Mouse (Mus musculus) MEL (cell line): Measurements from ENCODE around the gene Stard10. TPM values are rescaled to one million over a fixed set of nuclear protein-coding genes. Genes with fewer than 3 reads are reported as not detected.
A peak's percentile ranks its signal among the peaks of the same experiment; 100 is the strongest.

Experiments
- DNase-seq: peaks from one replicate; pipeline ENCODE4 v3.0.0; 2011; ENCODE audit warnings: low read depth, low spot score
- H3K27ac ChIP-seq: 2 replicates; pipeline ENCODE4 v1.5.1; 2012; ENCODE audit warnings: low read depth, mild to moderate bottlenecking, control low read depth, low read length, moderate library complexity; ENCODE audit not compliant: control insufficient read depth
- H3K27me3 ChIP-seq, 2 experiments: fragments of 150-350 bp in 1 of 2; sonication (generic) in 1 of 2; 2 replicates each; pipeline ENCODE4 v1.6.1; 2012; ENCODE audit warnings: low read length in 2 of 2, mild to moderate bottlenecking in 2 of 2, improper control_type of control experiment in 1 of 2, moderate library complexity in 1 of 2; ENCODE audit not compliant: insufficient read depth in 2 of 2, control insufficient read depth in 1 of 2
- H3K36me3 ChIP-seq, 2 experiments: 2 replicates each; pipeline ENCODE4 v1.6.1; 2012 to 2014; ENCODE audit warnings: low read length in 2 of 2, improper control_type of control experiment in 1 of 2, inconsistent platforms in 1 of 2, mild to moderate bottlenecking in 1 of 2; ENCODE audit not compliant: insufficient read depth in 2 of 2, control insufficient read depth in 1 of 2
- H3K4me1 ChIP-seq, 2 experiments: fragments of 150-350 bp in 1 of 2; sonication (generic) in 1 of 2; 2 replicates each; pipeline ENCODE4 v1.6.1; 2012; ENCODE audit warnings: low read length in 2 of 2, improper control_type of control experiment in 1 of 2, mild to moderate bottlenecking in 1 of 2; ENCODE audit not compliant: insufficient read depth in 2 of 2, control insufficient read depth in 1 of 2
- H3K4me3 ChIP-seq, 2 experiments: fragments of 150-350 bp in 1 of 2; sonication (generic) in 1 of 2; 2 replicates each; pipeline ENCODE4 v1.5.1; 2012; ENCODE audit warnings: low read depth in 2 of 2, low read length in 2 of 2, mild to moderate bottlenecking in 2 of 2, moderate library complexity in 2 of 2, control low read depth in 1 of 2, improper control_type of control experiment in 1 of 2; ENCODE audit not compliant: control insufficient read depth in 1 of 2, insufficient read depth in 1 of 2
- H3K79me2 ChIP-seq: 2 replicates; pipeline ENCODE4 v1.6.1; 2012; ENCODE audit warnings: mild to moderate bottlenecking, low read length, moderate library complexity; ENCODE audit not compliant: control insufficient read depth, poor library complexity, insufficient read depth
- H3K9ac ChIP-seq: 2 replicates; pipeline ENCODE4 v1.6.1; 2012; ENCODE audit warnings: low read depth, mild to moderate bottlenecking, control low read depth, low read length, moderate library complexity; ENCODE audit not compliant: control insufficient read depth, poor library complexity, severe bottlenecking
- H3K9me3 ChIP-seq: fragments of 150-350 bp; sonication (generic); replicated peaks from 2 replicates; pipeline ENCODE4 v1.6.1; 2012; ENCODE audit warnings: mild to moderate bottlenecking, low read length, improper control_type of control experiment, moderate library complexity; ENCODE audit not compliant: insufficient read depth
- CHD1 ChIP-seq: IDR thresholded peaks from 2 replicates; pipeline ENCODE4 v1.6.1; 2012; ENCODE audit warnings: low read depth, mild to moderate bottlenecking, inconsistent platforms, low read length, improper control_type of control experiment
- CHD2 ChIP-seq: IDR thresholded peaks from 2 replicates; pipeline ENCODE4 v1.6.1; 2011; ENCODE audit warnings: low read length, improper control_type of control experiment
- CTCF ChIP-seq, 3 experiments: IDR thresholded peaks in 2 of 3; conservative IDR thresholded peaks in 1 of 3; 2 replicates each; pipeline ENCODE4 v1.5.1; 2011 to 2012; ENCODE audit warnings: low read length in 3 of 3, low read depth in 2 of 3, mild to moderate bottlenecking in 2 of 3, improper control_type of control experiment in 1 of 3, inconsistent platforms in 1 of 3, mixed read lengths in 1 of 3, moderate library complexity in 1 of 3; ENCODE audit not compliant: control insufficient read depth in 1 of 3, insufficient read depth in 1 of 3, poor library complexity in 1 of 3, severe bottlenecking in 1 of 3
- E2F4 ChIP-seq: IDR thresholded peaks from 2 replicates; pipeline ENCODE4 v1.6.1; 2011; ENCODE audit warnings: low read depth, low read length, improper control_type of control experiment, borderline replicate concordance
- ELF1 ChIP-seq: IDR thresholded peaks from 2 replicates; pipeline ENCODE4 v1.6.1; 2014; ENCODE audit warnings: low read depth, mild to moderate bottlenecking, inconsistent platforms, low read length, improper control_type of control experiment, moderate library complexity
- HCFC1 ChIP-seq: IDR thresholded peaks from 2 replicates; pipeline ENCODE4 v1.6.1; 2012; ENCODE audit warnings: low read depth, mild to moderate bottlenecking, inconsistent platforms, low read length, improper control_type of control experiment, moderate library complexity
- JUND ChIP-seq: IDR thresholded peaks from 2 replicates; pipeline ENCODE4 v1.6.1; 2011; ENCODE audit warnings: low read depth, mild to moderate bottlenecking, improper control_type of control experiment, low read length
- KAT2A ChIP-seq: conservative IDR thresholded peaks from 2 replicates; pipeline ENCODE4 v1.6.1; 2012; ENCODE audit warnings: low read depth, low read length, improper control_type of control experiment, inconsistent platforms
- MAFK ChIP-seq: IDR thresholded peaks from 2 replicates; pipeline ENCODE4 v1.6.1; 2011; ENCODE audit warnings: low read depth, mild to moderate bottlenecking, low read length, improper control_type of control experiment, borderline replicate concordance
- MYB ChIP-seq: IDR thresholded peaks from 2 replicates; pipeline ENCODE4 v1.6.1; 2011; ENCODE audit warnings: mild to moderate bottlenecking, low read depth, low read length, improper control_type of control experiment
- NELFE ChIP-seq: IDR thresholded peaks from 2 replicates; pipeline ENCODE4 v1.6.1; 2011; ENCODE audit warnings: low read depth, low read length, improper control_type of control experiment
- POLR2A ChIP-seq, 2 experiments: IDR thresholded peaks; 2 replicates each; pipeline ENCODE4 v1.6.1; 2011 to 2012; ENCODE audit warnings: low read length in 2 of 2, mild to moderate bottlenecking in 2 of 2, control low read depth in 1 of 2, improper control_type of control experiment in 1 of 2, low read depth in 1 of 2, moderate library complexity in 1 of 2; ENCODE audit not compliant: control insufficient read depth in 1 of 2, insufficient read depth in 1 of 2, poor library complexity in 1 of 2
- POLR2AphosphoS5 ChIP-seq: IDR thresholded peaks from 2 replicates; pipeline ENCODE4 v1.6.1; 2012; ENCODE audit warnings: low read depth, borderline replicate concordance, mild to moderate bottlenecking, inconsistent platforms, low read length, moderate library complexity, mixed read lengths
- RAD21 ChIP-seq: IDR thresholded peaks from 2 replicates; pipeline ENCODE4 v1.6.1; 2011; ENCODE audit warnings: mild to moderate bottlenecking, low read depth, low read length, improper control_type of control experiment
- SMC3 ChIP-seq: IDR thresholded peaks from 2 replicates; pipeline ENCODE4 v1.6.1; 2011; ENCODE audit warnings: low read depth, low read length, improper control_type of control experiment
- TAL1 ChIP-seq: IDR thresholded peaks from 2 replicates; pipeline ENCODE4 v1.6.1; 2012; ENCODE audit warnings: mild to moderate bottlenecking, inconsistent platforms, low read length, moderate library complexity, mixed read lengths
- TBP ChIP-seq: IDR thresholded peaks from 2 replicates; pipeline ENCODE4 v1.8.0; 2011; ENCODE audit warnings: low read depth, low read length, improper control_type of control experiment
- UBTF ChIP-seq: IDR thresholded peaks from 2 replicates; pipeline ENCODE4 v1.6.1; 2012; ENCODE audit warnings: low read depth, mild to moderate bottlenecking, inconsistent platforms, low read length, improper control_type of control experiment, moderate library complexity, borderline replicate concordance; ENCODE audit not compliant: insufficient read depth
- ZC3H11A ChIP-seq: IDR thresholded peaks from 2 replicates; pipeline ENCODE4 v1.6.1; 2012; ENCODE audit warnings: low read depth, mild to moderate bottlenecking, inconsistent platforms, low read length, improper control_type of control experiment
- ZMIZ1 ChIP-seq: IDR thresholded peaks from 2 replicates; pipeline ENCODE4 v1.6.1; 2012; ENCODE audit warnings: low read depth, mild to moderate bottlenecking, inconsistent platforms, low read length, improper control_type of control experiment, moderate library complexity
- polyA plus RNA-seq, 2 experiments: library from polyadenylated mRNA; stranded (reverse) in 1 of 2; unstranded in 1 of 2; fragments of >175 nt in 1 of 2; fragments of >200 nt in 1 of 2; gene quantifications; 2 replicates each; pipeline versions ENCODE4 v1.2.1 to v1.2.4; 2012; ENCODE audit warnings: low replicate concordance in 2 of 2, low read depth in 1 of 2; ENCODE audit not compliant: insufficient read length in 2 of 2, insufficient read depth in 1 of 2, missing spikeins in 1 of 2
- total RNA-seq: library from RNA; depleted of rRNA; stranded (reverse); fragments of 300-350 nt; gene quantifications from 2 replicates; pipeline ENCODE4 v1.2.3, GENCODE M21; 2012

Stard10 gene
- total and polyA plus RNA-seq, 3 experiments, result 9.3 to 17.9 TPM; not detected in 1

GRCm38 (mm10) chr7:101369666-101370065 lies 52.8 kb downstream of the Stard10 start:
- Histone ChIP-seq H3K27me3 (no peaks in the 10 kb centered on the region), H3K9ac (no peak overlapping the region), H3K4me1 (peaks cover 12 to 15% of the 10 kb centered on the region in 2 experiments), H3K27ac (no peak overlapping the region), H3K9me3 (no peaks in the 10 kb centered on the region), H3K36me3 (peaks cover 0 to 16% of the 10 kb centered on the region in 2 experiments; a peak in 2 of 4 replicates), H3K4me3 (no peak overlapping the region), H3K79me2 (no peaks in the 10 kb centered on the region)
- TF ChIP-seq SMC3, result no peak
- TF ChIP-seq KAT2A, result no peak
- no peak for TF ChIP-seq TAL1
- no peak for TF ChIP-seq JUND
- TF ChIP-seq CHD2, result no peak
- TF ChIP-seq CHD1, result no peak
- no peak for TF ChIP-seq HCFC1
- TF ChIP-seq TBP, result no peak
- no peak for TF ChIP-seq UBTF
- TF ChIP-seq NELFE, result no peak
- no peak for DNase-seq

- H3K27ac ChIP-seq, result no peak overlapping the region
- DNase-seq, result no peak
- no peaks in the 10 kb centered on the region for H3K27me3 ChIP-seq
- H3K9ac ChIP-seq, result no peak overlapping the region
- H3K4me3 ChIP-seq, result no peak overlapping the region
- H3K4me1 ChIP-seq, result peaks cover 5 to 10% of the 10 kb centered on the region in 2 experiments
- no peaks in the 10 kb centered on the region for H3K9me3 ChIP-seq
- H3K36me3 ChIP-seq, result peaks cover 0 to 10% of the 10 kb centered on the region in 2 experiments; a peak in 2 of 4 replicates
- no peaks in the 10 kb centered on the region for H3K79me2 ChIP-seq
- TF ChIP-seq POLR2AphosphoS5 (no peak), CHD1 (no peak), MYB (no peak), ZMIZ1 (no peak), ELF1 (no peak), MAFK (no peak)
Observed at GRCm38 (mm10) chr7:101373082-101373481, 56.2 kb downstream of the Stard10 start.

- no peaks in the 10 kb centered on the region for H3K79me2 ChIP-seq
- no peak overlapping the region for H3K27ac ChIP-seq
- no peaks in the 10 kb centered on the region for H3K9me3 ChIP-seq
- H3K9ac ChIP-seq, result no peak overlapping the region
- H3K27me3 ChIP-seq, result no peaks in the 10 kb centered on the region
- TF ChIP-seq JUND (peak; percentile 97), ZC3H11A (peak; percentile 38), CTCF (IDR thresholded peaks at IDR 0.05 in 2 of 3, conservative IDR thresholded peaks at IDR 0.05 in 1 of 3; ENCODE audit: control insufficient read depth in 1 of 3, insufficient read depth in 1 of 3, low read depth in 2 of 3, low read length in 3 of 3, poor library complexity in 1 of 3, severe bottlenecking in 1 of 3) (peak; percentile 4 to 65 (median 21); a peak in 3 of 6 replicates), RAD21 (peak; percentile 66), E2F4 (no peak), SMC3 (peak; percentile 59), POLR2A (IDR thresholded peaks at IDR 0.05; ENCODE audit: control insufficient read depth in 1 of 2, insufficient read depth in 1 of 2, low read depth in 1 of 2, low read length in 2 of 2, poor library complexity in 1 of 2) (no peak)
- no peak overlapping the region for H3K4me3 ChIP-seq
- H3K36me3 ChIP-seq, result peaks cover 0 to 6% of the 10 kb centered on the region in 2 experiments; a peak in 2 of 4 replicates
- peak; percentile 51 for DNase-seq
- peaks cover 2 to 4% of the 10 kb centered on the region in 2 experiments; a peak in 3 of 4 replicates for H3K4me1 ChIP-seq
Observed at GRCm38 (mm10) chr7:101374155-101374554, 57.3 kb downstream of the Stard10 start.
